Mouse (Mus musculus): ENCODE measurements around the gene Prkab1. TPM values are rescaled to one million over a fixed set of nuclear protein-coding genes. Genes with fewer than 3 reads are reported as not detected.

The Prkab1 gene
- polyA plus RNA-seq, 1 experiment, result not detected

DNA sequence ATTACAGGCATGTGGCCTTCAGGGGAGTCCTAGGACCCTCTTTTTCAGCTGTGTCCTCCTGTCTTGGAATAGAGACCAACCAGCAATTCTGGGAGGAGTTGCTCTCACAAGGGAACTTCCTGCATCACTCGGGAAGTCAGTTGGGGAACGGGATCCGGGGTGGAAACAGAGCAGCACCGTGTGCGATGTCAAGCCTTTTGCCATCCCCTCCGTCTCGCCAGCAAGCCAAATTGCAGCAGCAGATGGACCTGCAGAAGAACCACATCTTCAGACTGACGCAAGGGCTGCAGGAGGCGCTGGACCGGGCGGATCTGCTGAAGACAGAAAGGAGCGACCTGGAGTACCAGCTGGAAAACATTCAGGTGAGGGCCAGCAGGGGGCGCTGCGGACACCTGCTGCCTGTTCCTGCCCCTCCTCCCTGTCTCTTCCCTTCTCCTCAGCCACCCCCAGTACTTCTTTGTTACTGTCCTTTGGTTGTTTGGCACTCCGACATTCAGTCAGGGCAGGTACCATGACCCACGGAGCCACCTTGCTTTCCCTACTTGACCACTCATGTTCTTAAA lies 45.1 kb downstream of the Prkab1 start:
- WGBS, result 66% methylated on average over 16 of the region's 16 CpGs
- peaks cover 26% of the 10 kb centered on the region for H3K4me1 ChIP-seq (ENCODE audit: control insufficient read depth, insufficient read depth, low read length)
- TF ChIP-seq CTCF (IDR thresholded peaks at IDR 0.05; ENCODE audit: insufficient read depth, low read depth, low read length) (peak; percentile 50; the same call in 1 of the 2 replicates), POLR2A (IDR thresholded peaks at IDR 0.05; ENCODE audit: insufficient read depth, low read depth, low read length) (no peak)
- no peak overlapping the region for H3K27ac ChIP-seq (ENCODE audit: insufficient read depth, low read depth, low read length)
- H3K4me3 ChIP-seq (ENCODE audit: insufficient read depth, low read depth, low read length), result no peak overlapping the region

GRCm38 (mm10) chr5:115978255-115978654 lies 46.1 kb downstream of the Prkab1 start:
- no peak overlapping the region for H3K4me3 ChIP-seq (ENCODE audit: insufficient read depth, low read depth, low read length)
- peaks cover 26% of the 10 kb centered on the region for H3K4me1 ChIP-seq (ENCODE audit: control insufficient read depth, insufficient read depth, low read length)
- TF ChIP-seq POLR2A (IDR thresholded peaks at IDR 0.05; ENCODE audit: insufficient read depth, low read depth, low read length), result no peak
- TF ChIP-seq CTCF (IDR thresholded peaks at IDR 0.05; ENCODE audit: insufficient read depth, low read depth, low read length), result no peak
- 48% methylated on average over 5 of the region's 5 CpGs for WGBS
- H3K27ac ChIP-seq (ENCODE audit: insufficient read depth, low read depth, low read length), result no peak overlapping the region

- Histone ChIP-seq H3K27ac (ENCODE audit: insufficient read depth, low read depth, low read length) (no peak overlapping the region), H3K4me3 (ENCODE audit: insufficient read depth, low read depth, low read length) (no peak overlapping the region), H3K4me1 (ENCODE audit: control insufficient read depth, insufficient read depth, low read length) (peaks cover 26% of the 10 kb centered on the region)
- 74% methylated on average over 10 of the region's 10 CpGs for WGBS
- TF ChIP-seq POLR2A (IDR thresholded peaks at IDR 0.05; ENCODE audit: insufficient read depth, low read depth, low read length) (no peak), CTCF (IDR thresholded peaks at IDR 0.05; ENCODE audit: insufficient read depth, low read depth, low read length) (no peak)
Observed at GRCm38 (mm10) chr5:115977757-115978156, 46.6 kb downstream of the Prkab1 start.

- Histone ChIP-seq H3K4me1 (ENCODE audit: control insufficient read depth, insufficient read depth, low read length) (peaks cover 26% of the 10 kb centered on the region), H3K27ac (ENCODE audit: insufficient read depth, low read depth, low read length) (no peak overlapping the region), H3K4me3 (ENCODE audit: insufficient read depth, low read depth, low read length) (no peak overlapping the region)
- TF ChIP-seq POLR2A (IDR thresholded peaks at IDR 0.05; ENCODE audit: insufficient read depth, low read depth, low read length), result no peak
- TF ChIP-seq CTCF (IDR thresholded peaks at IDR 0.05; ENCODE audit: insufficient read depth, low read depth, low read length), result no peak
- WGBS, result 60% methylated on average over 10 of the region's 10 CpGs
Observed at GRCm38 (mm10) chr5:115977266-115977665, 47.0 kb downstream of the Prkab1 start.

- 91% methylated on average over 5 of the region's 5 CpGs for WGBS
Observed at GRCm38 (mm10) chr5:115976446-115976845, 47.9 kb downstream of the Prkab1 start.

GRCm38 (mm10) chr5:115975672-115976071 lies 48.6 kb downstream of the Prkab1 start:
- no peak overlapping the region for H3K4me3 ChIP-seq (ENCODE audit: insufficient read depth, low read depth, low read length)
- no peak for TF ChIP-seq POLR2A (IDR thresholded peaks at IDR 0.05; ENCODE audit: insufficient read depth, low read depth, low read length)
- no peak for TF ChIP-seq CTCF (IDR thresholded peaks at IDR 0.05; ENCODE audit: insufficient read depth, low read depth, low read length)
- WGBS, result 45% methylated on average over 10 of the region's 10 CpGs

More at GRCm38 (mm10) chr5:115976446-115976845, 47.9 kb downstream of the Prkab1 start:
- TF ChIP-seq POLR2A (IDR thresholded peaks at IDR 0.05; ENCODE audit: insufficient read depth, low read depth, low read length), result no peak
- no peak for TF ChIP-seq CTCF (IDR thresholded peaks at IDR 0.05; ENCODE audit: insufficient read depth, low read depth, low read length)
- no peak overlapping the region for H3K27ac ChIP-seq (ENCODE audit: insufficient read depth, low read depth, low read length)
- peaks cover 26% of the 10 kb centered on the region for H3K4me1 ChIP-seq (ENCODE audit: control insufficient read depth, insufficient read depth, low read length)
- H3K4me3 ChIP-seq (ENCODE audit: insufficient read depth, low read depth, low read length), result no peak overlapping the region

DNA sequence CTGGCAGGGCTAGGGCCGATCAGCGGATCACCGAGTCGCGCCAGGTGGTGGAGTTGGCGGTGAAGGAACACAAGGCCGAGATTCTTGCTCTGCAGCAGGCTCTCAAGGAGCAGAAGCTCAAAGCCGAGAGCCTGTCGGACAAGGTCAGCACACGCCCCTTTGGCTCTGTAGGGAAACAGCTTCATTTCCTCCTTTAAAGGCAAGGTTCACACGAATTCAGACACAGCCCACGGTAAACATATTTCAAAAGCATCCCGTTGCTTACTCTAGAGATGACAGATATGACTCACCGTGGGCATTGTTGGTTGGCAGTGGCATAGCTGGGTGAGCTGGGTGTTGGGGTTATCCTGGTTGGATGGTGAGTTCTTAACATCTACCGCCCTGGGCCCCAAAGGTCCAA lies 53.1 kb downstream of the Prkab1 start:
- WGBS, result 88% methylated on average over 15 of the region's 15 CpGs
- TF ChIP-seq CTCF (IDR thresholded peaks at IDR 0.05; ENCODE audit: insufficient read depth, low read depth, low read length) (no peak), POLR2A (IDR thresholded peaks at IDR 0.05; ENCODE audit: insufficient read depth, low read depth, low read length) (no peak)
- Histone ChIP-seq H3K27ac (ENCODE audit: insufficient read depth, low read depth, low read length) (no peak overlapping the region), H3K4me1 (ENCODE audit: control insufficient read depth, insufficient read depth, low read length) (peaks cover 8% of the 10 kb centered on the region), H3K4me3 (ENCODE audit: insufficient read depth, low read depth, low read length) (no peak overlapping the region)

More at GRCm38 (mm10) chr5:115975672-115976071, 48.6 kb downstream of the Prkab1 start:
- peak overlapping the region; percentile 5; the same call in 1 of the 2 replicates for H3K27ac ChIP-seq (ENCODE audit: insufficient read depth, low read depth, low read length)
- H3K4me1 ChIP-seq (ENCODE audit: control insufficient read depth, insufficient read depth, low read length), result peaks cover 28% of the 10 kb centered on the region

Other genes starting within 250 kb of the Prkab1 start
- gene Cit, start 179.2 kb downstream of the Prkab1 start, polyA plus RNA-seq (2012; ENCODE audit: insufficient read depth, insufficient read length, low replicate concordance, missing spikeins), result not detected in 2 replicates
- gene Tmem233, start 58.7 kb upstream of the Prkab1 start, polyA plus RNA-seq (2012; ENCODE audit: insufficient read depth, insufficient read length, low replicate concordance, missing spikeins), result not detected in 2 replicates